Mouse (Mus musculus) kidney, postnatal 14 days (tissue): ENCODE data around the gene Tipin.

Experiments
- DNase-seq: peaks from one replicate; pipeline ENCODE4 v3.0.0; 2022; ENCODE audit warnings: mixed read lengths

Tipin gene

GRCm38 (mm10) chr9:64347377-64347776 is 66.0 kb downstream of the Tipin start:
- DNase-seq: no peak

GRCm38 (mm10) chr9:64349490-64349889 is 68.1 kb downstream of the Tipin start:
- DNase-seq: no peak

GRCm38 (mm10) chr9:64351191-64351590 is 69.8 kb downstream of the Tipin start:
- no peak for DNase-seq
